Mouse (Mus musculus) heart, postnatal 10 days (tissue): ENCODE data around the gene Mpped2. TPM values are rescaled to one million over a fixed set of nuclear protein-coding genes. Genes with fewer than 3 reads are reported as not detected.
A peak's percentile ranks its signal among the peaks of the same experiment; 100 is the strongest.

ENCODE experiments used
- DNase-seq, 2 experiments: peaks; one replicate each; pipeline ENCODE4 v3.0.0; 2021
- intact Hi-C: fragments of 180-260 bp; cut with DNase I; formaldehyde crosslinking; loops from one replicate; pipeline ENCODE4 v1.15.1; 2025
- total RNA-seq, 2 experiments: library from RNA; stranded (reverse); gene quantifications; 2 replicates each; pipeline ENCODE4 v1.2.3; 2021

Mpped2 gene
- total RNA-seq, 2 experiments from 2014 or later, result 19.6 to 22.9 TPM

DNA sequence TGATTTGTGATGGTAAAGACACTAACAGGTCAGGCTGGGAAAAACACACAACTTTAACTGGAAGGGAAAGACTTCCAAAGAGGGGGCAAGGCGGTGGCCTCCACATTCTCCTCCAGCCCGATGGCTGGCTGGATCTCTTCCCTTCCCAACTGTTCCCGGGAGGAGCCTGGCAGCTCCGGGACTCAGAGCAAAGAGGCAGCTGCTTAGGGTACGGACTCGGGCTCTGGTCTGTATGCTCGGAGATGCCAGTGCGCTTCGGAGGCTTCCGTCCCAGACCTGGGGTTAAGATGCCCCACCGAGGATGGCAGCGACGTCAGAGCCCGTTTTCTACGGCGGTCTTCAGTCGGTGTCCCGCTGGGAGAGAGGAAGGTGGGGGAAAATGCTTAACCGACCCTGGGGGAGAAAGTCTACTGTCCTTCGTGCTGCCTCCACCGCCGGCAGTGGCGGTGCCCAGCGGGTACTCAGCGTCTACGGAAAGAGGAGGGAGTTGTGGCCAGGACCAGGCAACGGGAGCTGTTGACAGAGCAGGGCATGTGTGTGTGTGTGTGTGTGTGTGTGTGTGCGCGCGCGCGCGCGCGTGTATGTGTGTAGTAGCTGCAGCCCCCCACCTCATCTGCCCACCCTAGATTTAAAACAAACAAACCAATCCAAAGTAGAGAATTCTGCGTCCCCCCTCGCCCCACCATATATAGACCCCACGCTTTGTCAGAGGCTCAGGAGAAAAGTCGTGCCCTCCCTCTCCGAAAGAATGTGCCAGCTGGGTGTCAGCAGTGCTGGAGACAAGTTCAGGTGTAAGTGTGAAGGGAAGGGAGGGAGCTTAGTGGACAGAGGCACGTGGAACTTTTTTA is 2.0 kb downstream of the Mpped2 start:
- DNase-seq, result peak; percentile 46 to 54
- intact Hi-C loops, result loop anchor here (5.0 kb wide), 3 partner anchors 112 to 263 kb away; no protein-coding TSS in a partner anchor

GRCm38 (mm10) chr2:106695734-106696022 is 2.6 kb downstream of the Mpped2 start:
- intact Hi-C loops, result loop anchor here (5.0 kb wide), 1 partner anchor 262 kb away; no protein-coding TSS in a partner anchor
- DNase-seq, result peak in 1 of 2 experiments; percentile 9

- intact Hi-C loops, result loop anchor here (5.0 kb wide), 1 partner anchor 261 kb away; no protein-coding TSS in a partner anchor
- DNase-seq, result no peak
Observed at GRCm38 (mm10) chr2:106696372-106696771, 3.3 kb downstream of the Mpped2 start.

GRCm38 (mm10) chr2:106705664-106706063 is 12.6 kb downstream of the Mpped2 start:
- intact Hi-C loops, result no loop called here
- no peak for DNase-seq

- intact Hi-C loops, result no loop called here
Observed at GRCm38 (mm10) chr2:106707136-106707535, 14.1 kb downstream of the Mpped2 start.

GRCm38 (mm10) chr2:106710862-106711477 is 17.9 kb downstream of the Mpped2 start:
- intact Hi-C loops, result no loop called here

More at GRCm38 (mm10) chr2:106707136-106707535, 14.1 kb downstream of the Mpped2 start:
- no peak for DNase-seq

GRCm38 (mm10) chr2:106711506-106711905 is 18.4 kb downstream of the Mpped2 start:
- DNase-seq, result no peak
- intact Hi-C loops, result no loop called here

More at GRCm38 (mm10) chr2:106710862-106711477, 17.9 kb downstream of the Mpped2 start:
- DNase-seq, result no peak

DNA sequence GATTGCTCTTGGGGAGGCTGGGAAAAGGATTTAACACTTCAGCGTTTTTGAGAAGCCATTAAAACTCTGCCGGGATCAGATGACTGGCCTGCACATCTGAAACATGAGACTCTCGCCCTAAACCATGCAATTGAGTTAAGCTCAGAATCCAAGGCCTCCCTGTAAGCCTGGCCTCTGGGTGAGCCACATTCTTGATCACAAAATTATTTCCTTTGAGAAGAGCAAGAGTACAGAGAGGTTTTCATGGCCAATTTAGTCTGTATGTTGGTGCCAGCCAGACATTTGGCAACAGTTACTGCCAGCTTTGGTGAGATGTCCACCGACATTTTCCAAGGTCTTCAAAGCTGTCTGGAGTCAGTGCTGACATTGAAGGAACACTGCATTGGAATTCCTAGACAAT is 20.1 kb downstream of the Mpped2 start:
- intact Hi-C loops, result no loop called here
- no peak for DNase-seq

DNA sequence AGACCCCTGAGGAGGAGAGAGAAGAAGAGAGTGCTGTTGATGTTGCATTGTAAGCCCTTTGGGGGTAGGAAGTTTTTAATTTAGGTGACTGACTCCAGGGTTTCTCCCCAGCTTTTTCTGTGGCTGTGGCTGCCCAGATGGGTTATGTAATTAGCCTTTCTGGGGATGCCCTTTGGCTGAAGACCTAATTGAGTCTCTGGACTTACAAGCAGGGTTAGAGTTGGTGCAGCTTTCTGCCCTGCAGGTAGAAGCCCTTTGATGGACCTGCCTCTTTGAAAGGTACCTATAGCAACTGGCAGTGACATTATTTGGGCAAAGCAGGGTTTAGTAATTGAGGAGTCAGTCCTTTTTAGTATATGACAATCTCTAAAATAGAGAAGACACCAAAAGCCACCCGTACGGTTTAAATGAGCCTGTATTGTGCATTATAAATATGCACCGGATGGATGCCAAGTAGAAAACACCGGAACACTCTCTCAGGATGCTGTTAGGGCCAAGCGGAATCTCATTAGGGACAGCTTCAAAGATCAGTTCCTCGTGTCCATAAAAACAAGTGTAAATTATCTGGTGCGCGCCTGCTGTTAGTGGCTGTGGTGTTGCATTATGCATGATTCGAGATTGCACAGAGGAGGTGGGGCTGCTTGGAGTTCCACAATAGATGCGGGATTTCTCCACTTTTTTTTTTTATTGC is 22.8 kb downstream of the Mpped2 start:
- no peak for DNase-seq
- intact Hi-C loops, result no loop called here

- intact Hi-C loops, result no loop called here
- no peak for DNase-seq
Observed at GRCm38 (mm10) chr2:106716365-106716717, 23.3 kb downstream of the Mpped2 start.

- intact Hi-C loops, result no loop called here
- no peak for DNase-seq
Observed at GRCm38 (mm10) chr2:106718888-106719287, 25.8 kb downstream of the Mpped2 start.

GRCm38 (mm10) chr2:106719434-106719833 is 26.4 kb downstream of the Mpped2 start:
- DNase-seq, result peak; percentile 52 to 59
- intact Hi-C loops, result no loop called here

DNA sequence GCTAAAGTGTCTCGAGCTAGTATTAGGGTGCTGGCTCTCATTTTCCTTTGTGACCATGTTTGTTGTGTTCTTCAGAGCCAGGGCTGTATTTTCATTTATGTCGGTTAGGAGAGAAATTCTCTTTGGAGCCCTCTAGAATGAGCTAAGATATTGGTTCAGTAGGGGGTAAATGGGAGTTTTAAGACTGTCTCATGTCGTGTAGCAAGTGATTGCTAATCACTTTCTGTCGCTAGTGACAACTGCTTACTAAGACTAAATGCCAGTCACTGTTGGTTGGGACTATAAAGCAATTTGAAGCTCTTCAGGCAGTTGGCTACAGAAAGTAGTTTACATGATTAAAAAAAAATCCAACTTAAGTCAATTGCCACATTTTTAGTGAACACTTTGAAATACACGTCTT is 27.6 kb downstream of the Mpped2 start:
- no peak for DNase-seq
- intact Hi-C loops, result no loop called here

- no peak for DNase-seq
- intact Hi-C loops, result no loop called here
Observed at GRCm38 (mm10) chr2:106722020-106722419, 29.0 kb downstream of the Mpped2 start.

GRCm38 (mm10) chr2:106729951-106730564 is 37.0 kb downstream of the Mpped2 start:
- intact Hi-C loops, result no loop called here
- DNase-seq, result no peak

DNA sequence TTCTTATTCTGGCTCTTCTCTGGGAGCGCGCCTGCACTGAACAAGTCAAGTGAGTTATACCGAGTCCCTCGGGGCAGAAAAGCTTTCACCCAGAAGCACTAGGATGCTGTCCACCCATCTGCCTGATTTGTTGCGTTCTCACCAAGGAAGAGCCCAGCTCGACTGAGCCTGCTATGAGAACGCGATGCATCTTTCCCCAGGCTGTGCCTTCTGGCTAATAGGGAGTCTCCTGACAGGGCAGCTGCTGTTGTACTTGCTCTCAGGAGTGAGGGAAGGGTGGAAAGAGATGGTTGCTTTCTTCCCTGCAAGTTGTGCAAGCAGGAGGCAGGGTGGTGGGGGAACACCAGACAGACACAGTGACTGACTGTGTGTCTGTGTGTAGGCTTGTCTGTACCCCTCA is 37.5 kb downstream of the Mpped2 start:
- intact Hi-C loops, result no loop called here
- no peak for DNase-seq

DNA sequence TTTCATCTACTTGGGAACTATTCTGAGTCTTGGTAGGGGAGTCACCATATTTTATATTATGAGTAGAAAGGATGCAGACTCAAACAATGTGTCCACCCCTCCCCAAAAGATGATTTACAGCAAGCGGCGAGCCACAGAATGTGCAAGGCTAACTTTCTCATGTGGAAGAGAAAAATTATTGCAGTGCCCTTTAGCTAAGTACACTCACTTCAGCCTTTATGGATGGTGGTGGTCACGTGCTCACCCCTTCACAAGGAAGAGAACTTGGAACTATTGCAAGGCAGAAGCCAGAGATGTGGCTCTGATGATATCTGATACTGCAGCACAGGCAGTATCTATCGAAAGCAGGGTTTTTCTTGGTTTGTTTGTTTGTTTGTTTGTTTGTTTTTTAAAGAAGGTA is 38.4 kb downstream of the Mpped2 start:
- DNase-seq, result no peak
- intact Hi-C loops, result no loop called here

GRCm38 (mm10) chr2:106732171-106732570 is 39.1 kb downstream of the Mpped2 start:
- DNase-seq, result no peak
- intact Hi-C loops, result no loop called here

DNA sequence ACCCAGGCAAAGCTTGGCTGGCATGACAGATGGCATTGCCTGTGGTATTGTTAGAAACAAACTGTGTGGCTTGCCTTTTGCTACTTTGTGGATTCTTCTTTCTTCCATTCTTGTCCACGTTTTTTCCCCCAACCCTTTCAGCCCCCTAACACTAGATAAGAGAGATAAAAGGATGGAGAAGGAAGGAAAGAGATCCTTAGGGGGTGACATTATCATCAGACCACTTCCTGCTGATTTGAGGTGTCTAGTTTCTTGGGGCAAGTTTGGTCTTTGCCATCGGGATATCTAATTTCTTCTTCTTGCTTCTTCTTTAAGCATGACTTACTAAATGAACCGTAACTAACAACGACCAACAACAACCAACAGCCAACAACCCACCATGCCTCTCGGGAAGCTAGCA is 40.3 kb downstream of the Mpped2 start:
- no peak for DNase-seq
- intact Hi-C loops, result no loop called here

GRCm38 (mm10) chr2:106734004-106734403 is 40.9 kb downstream of the Mpped2 start:
- DNase-seq, result no peak
- intact Hi-C loops, result no loop called here

- intact Hi-C loops, result no loop called here
- no peak for DNase-seq
Observed at GRCm38 (mm10) chr2:106735211-106735610, 42.1 kb downstream of the Mpped2 start.
